In the genomic region with DNA sequence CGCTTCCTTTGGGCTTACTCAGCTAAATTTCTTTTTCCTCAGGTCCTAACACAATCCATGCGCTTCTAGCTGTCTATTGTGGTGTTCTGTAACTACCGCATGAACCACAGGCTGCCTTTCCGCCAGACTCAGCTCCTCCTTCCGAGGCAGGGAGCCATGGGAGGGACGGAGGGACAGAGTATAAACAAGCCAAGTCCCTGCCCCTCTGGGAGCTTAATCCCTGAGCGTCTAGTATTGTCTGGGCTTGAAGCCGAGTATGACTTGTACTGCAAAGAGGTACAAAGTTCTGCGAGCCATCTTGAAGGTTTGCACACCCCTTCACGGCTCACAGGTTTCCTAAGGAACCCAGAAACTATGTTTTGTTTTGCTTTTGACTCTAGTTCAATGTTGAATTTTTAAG, we compare ENCODE assay signal across 1 mouse cellular context.
TF ChIP-seq lines count a peak whose summit lies in the region.

No protein-coding gene starts in this region.

TF ChIP-seq in CH12.LX, 34 proteins besides CTCF, POLR2A, EP300 and RAD21 (continued from another document):
- TF ChIP-seq CHD2 (IDR thresholded peaks at IDR 0.05; ENCODE audit: low read length): no peak
